Mouse (Mus musculus): ENCODE data around the gene Prss1. TPM values are rescaled to one million over a fixed set of nuclear protein-coding genes. Genes with fewer than 3 reads are reported as not detected.
"Not testable (repeated sequence)": the region's sequence is repeated elsewhere in the genome, so short reads cannot be mapped to it uniquely, and the experiment has no call there.

The Prss1 gene
- not detected for total RNA-seq (2021)

DNA sequence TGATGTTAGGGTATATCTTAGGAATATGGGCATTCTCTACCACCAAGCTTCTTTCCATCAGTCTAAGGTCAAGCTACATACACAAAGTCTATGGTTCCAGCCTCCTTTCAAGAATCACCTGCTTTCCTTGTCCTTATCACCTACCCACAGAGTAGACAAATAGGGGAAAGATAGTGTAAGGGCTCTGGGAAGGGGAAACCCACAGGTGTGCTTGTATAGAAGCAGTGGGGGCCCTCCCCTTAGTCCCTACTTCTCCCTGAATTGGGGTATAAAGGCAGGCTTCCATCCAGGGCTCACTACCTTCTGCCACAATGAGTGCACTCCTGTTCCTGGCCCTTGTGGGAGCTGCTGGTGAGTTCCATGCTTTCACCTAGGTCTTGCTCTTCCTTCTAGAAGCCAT lies at the start of gene Prss1:
TSS of gene Prss1 (plus strand) at position 301 of the 400 bp plus-strand sequence.
- intact Hi-C loops (cut with DNase I), result loop anchor here (5.0 kb wide), 1 partner anchor 66 kb away; the partner anchor contains the start of gene Gm5771
- not testable (repeated sequence) for DNase-seq (ENCODE audit: low spot score in 2 of 2)

DNA sequence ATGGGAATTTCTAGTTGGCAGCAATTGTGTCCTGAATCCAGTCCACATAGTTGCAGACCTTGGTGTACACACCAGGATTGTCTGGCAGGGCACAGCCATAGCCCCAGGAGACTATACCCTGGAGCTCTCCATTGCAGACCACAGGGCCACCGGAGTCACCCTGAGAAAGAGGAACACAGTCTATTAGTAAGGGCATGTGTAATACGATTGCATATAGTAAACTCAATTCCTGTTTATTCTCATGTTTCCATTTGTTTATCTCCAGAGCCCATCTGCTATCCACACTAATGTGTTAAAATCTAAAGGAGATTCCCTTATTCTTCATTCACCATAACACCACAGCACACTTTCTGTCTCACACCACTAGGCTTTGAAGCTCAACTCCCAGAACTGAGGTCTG lies 16.5 kb upstream of the Prss1 start:
- intact Hi-C loops (cut with DNase I); DNase-seq (ENCODE audit: low spot score in 2 of 2): not testable (repeated sequence)

DNA sequence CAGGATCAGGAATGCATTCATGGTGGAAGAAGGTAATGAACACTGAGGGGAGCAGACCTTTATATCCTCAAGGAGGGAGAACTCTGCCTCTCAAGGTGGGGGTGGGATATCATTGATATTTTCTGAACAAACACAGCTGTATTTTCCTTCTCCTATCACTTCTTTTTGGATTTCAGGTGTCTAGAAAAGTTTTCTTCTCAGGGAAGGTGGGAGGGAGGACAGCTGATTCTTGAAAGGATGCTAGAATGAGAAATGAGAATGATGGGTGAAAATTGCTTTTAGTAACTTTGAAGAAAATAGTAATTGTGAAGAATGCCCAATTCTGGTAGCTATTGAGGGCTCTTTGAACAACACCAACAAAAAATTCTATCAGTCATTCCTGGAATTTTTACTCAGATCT lies 12.7 kb upstream of the Prss1 start, which contains the start of gene Gm10334:
TSS of gene Gm10334 (minus strand) at position 101 of the 400 bp plus-strand sequence.
- intact Hi-C loops (cut with DNase I); DNase-seq (ENCODE audit: low spot score in 2 of 2): not testable (repeated sequence)

DNA sequence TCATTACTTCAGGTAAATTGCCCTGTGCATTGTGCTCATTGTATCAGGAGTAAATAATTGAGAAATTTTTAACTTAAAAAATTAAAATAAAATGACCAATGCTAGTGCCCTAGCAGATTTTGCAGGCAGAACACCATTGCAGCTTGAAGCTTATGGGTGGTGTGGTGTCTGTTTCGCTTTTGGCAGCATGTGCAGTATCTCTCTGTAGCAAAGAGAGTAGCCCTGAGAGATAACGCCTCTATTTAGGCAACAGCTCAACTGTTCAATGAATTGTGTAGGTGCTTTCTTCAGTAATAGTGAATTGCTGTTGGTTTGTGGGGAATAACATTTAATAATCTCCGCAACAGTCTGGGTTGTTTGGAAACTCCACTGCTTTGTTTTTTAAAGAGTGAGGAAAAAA lies 40.6 kb downstream of the Prss1 start:
- DNase-seq (ENCODE audit: low spot score in 2 of 2), result no peak
- intact Hi-C loops (cut with DNase I), result no loop called here

DNA sequence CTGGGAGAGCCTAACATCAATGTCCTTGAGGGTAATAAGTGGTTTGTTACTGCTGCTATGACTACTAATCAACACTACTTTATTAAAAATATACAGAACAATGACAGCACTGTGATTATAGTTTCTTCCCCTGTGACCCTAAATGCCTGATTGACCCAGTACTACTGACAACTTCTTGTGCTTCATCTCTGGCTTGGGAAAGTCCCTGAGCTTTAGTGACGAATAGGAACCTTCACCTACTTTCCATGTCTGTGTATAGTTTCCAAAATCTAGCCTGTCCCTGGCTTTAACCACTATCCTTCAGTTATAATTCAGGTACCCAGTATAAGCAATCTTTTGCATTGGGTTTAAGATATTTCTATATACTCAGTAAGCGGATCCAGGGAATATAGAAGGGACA lies 46.2 kb downstream of the Prss1 start:
- no peak for DNase-seq (ENCODE audit: low spot score in 2 of 2)
- intact Hi-C loops (cut with DNase I), result no loop called here

DNA sequence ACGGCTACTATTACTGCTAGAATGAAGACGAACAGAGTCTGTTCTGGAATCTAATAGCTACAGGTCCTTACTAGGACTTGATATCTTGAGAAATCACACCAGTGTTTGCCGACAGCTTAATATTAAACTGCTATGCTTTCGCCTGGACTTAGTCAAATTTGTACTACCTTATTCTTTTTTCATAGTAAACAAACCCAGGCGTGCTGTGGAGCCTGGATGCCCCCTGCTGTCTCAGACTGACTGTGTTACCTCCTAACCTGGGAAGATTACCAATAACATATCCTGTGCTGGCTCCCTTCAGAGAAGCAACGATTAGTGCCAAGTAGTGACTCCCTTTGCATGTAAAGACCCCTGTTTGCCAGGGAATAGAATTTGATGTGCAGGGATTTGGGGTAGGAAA lies 46.6 kb downstream of the Prss1 start:
- no peak for DNase-seq (ENCODE audit: low spot score in 2 of 2)
- intact Hi-C loops (cut with DNase I), result no loop called here

Other genes starting within 250 kb of the Prss1 start
- gene Try4, start 156.7 kb upstream of the Prss1 start, total RNA-seq (2021), result not detected
- not detected for gene Try5, start 142.1 kb upstream of the Prss1 start, total RNA-seq (2021)
- not detected for gene Try10, start 104.8 kb upstream of the Prss1 start, total RNA-seq (2021)
- under 1 TPM in 1 of 2 experiments, not detected in 1; 0.41 TPM for gene Prss3, start 81.3 kb upstream of the Prss1 start, total RNA-seq (2021)
- gene Gm5771, start 66.6 kb upstream of the Prss1 start, total RNA-seq (2021), result not detected
- under 1 TPM in 1 of 2 experiments, not detected in 1; 0.71 TPM for gene Gm10334, start 12.8 kb upstream of the Prss1 start, total RNA-seq (2021)
- not detected for gene Prss2, start 62.9 kb downstream of the Prss1 start, total RNA-seq (2021)
- gene Ephb6, start 146.6 kb downstream of the Prss1 start, total RNA-seq (2021), result 100 to 1,000 TPM; 116 to 117 TPM
- 1 to 10 TPM; 1.5 to 2.7 TPM for gene Trpv6, start 177.5 kb downstream of the Prss1 start, total RNA-seq (2021)
- not detected for gene Trpv5, start 221.8 kb downstream of the Prss1 start, total RNA-seq (2021)
- not detected for gene Llcfc1, start 225.5 kb downstream of the Prss1 start, total RNA-seq (2021)
- not detected for gene Kel, start 245.4 kb downstream of the Prss1 start, total RNA-seq (2021)